Mouse (Mus musculus): ENCODE results near the gene Crabp2. TPM values are rescaled to one million over a fixed set of nuclear protein-coding genes. Genes with fewer than 3 reads are reported as not detected.

Gene Crabp2
- total RNA-seq, 2 experiments from 2014 or later: 1.6 to 3.7 TPM

- no peak for DNase-seq (ENCODE audit: low spot score in 2 of 2)
- Histone ChIP-seq H3K4me3 (peak overlapping the region; percentile 49), H3K27ac (0 out of 2 replicates have a peak overlapping the region, but pooled peaks have one; percentile 67)
- no peak for TF ChIP-seq CTCF (conservative IDR thresholded peaks at IDR 0.05)
Observed at GRCm38 (mm10) chr3:87972203-87972664, 23.8 kb downstream of the Crabp2 start.

GRCm38 (mm10) chr3:87972776-87973175 is 24.3 kb downstream of the Crabp2 start:
- H3K4me3 ChIP-seq: peak overlapping the region; percentile 49
- H3K27ac ChIP-seq: no peak overlapping the region

GRCm38 (mm10) chr3:87973593-87974380 is 25.3 kb downstream of the Crabp2 start:
- no peak overlapping the region for H3K27ac ChIP-seq
- TF ChIP-seq CTCF (conservative IDR thresholded peaks at IDR 0.05): no peak

More at GRCm38 (mm10) chr3:87972776-87973175, 24.3 kb downstream of the Crabp2 start:
- TF ChIP-seq CTCF (conservative IDR thresholded peaks at IDR 0.05): no peak
- no peak for DNase-seq (ENCODE audit: low spot score in 2 of 2)

GRCm38 (mm10) chr3:87974381-87974987 is 26.0 kb downstream of the Crabp2 start:
- no peak for DNase-seq (ENCODE audit: low spot score in 2 of 2)
- H3K4me3 ChIP-seq: no peak overlapping the region
- H3K27ac ChIP-seq: no peak overlapping the region
- no peak for TF ChIP-seq CTCF (conservative IDR thresholded peaks at IDR 0.05)

More at GRCm38 (mm10) chr3:87973593-87974380, 25.3 kb downstream of the Crabp2 start:
- no peak for DNase-seq (ENCODE audit: low spot score in 2 of 2)
- no peak overlapping the region; the same call in 1 of the 2 replicates for H3K4me3 ChIP-seq

GRCm38 (mm10) chr3:87979493-87979892 is 31.0 kb downstream of the Crabp2 start:
- Histone ChIP-seq H3K4me3 (no peak overlapping the region), H3K27ac (no peak overlapping the region)
- DNase-seq (ENCODE audit: low spot score in 2 of 2): no peak
- no peak for TF ChIP-seq CTCF (conservative IDR thresholded peaks at IDR 0.05)

GRCm38 (mm10) chr3:87980085-87980484 is 31.6 kb downstream of the Crabp2 start:
- Histone ChIP-seq H3K27ac (no peak overlapping the region), H3K4me3 (no peak overlapping the region)
- TF ChIP-seq CTCF (conservative IDR thresholded peaks at IDR 0.05): no peak
- DNase-seq (ENCODE audit: low spot score in 2 of 2): no peak

- no peak for DNase-seq (ENCODE audit: low spot score in 2 of 2)
- no peak for TF ChIP-seq CTCF (conservative IDR thresholded peaks at IDR 0.05)
Observed at GRCm38 (mm10) chr3:87980728-87981127, 32.3 kb downstream of the Crabp2 start.

GRCm38 (mm10) chr3:87981214-87981760 is 32.8 kb downstream of the Crabp2 start:
- no peak for DNase-seq (ENCODE audit: low spot score in 2 of 2)
- no peak for TF ChIP-seq CTCF (conservative IDR thresholded peaks at IDR 0.05)
- H3K4me3 ChIP-seq: no peak overlapping the region
- no peak overlapping the region; the same call in 1 of the 2 replicates for H3K27ac ChIP-seq

More at GRCm38 (mm10) chr3:87980728-87981127, 32.3 kb downstream of the Crabp2 start:
- no peak overlapping the region for H3K27ac ChIP-seq
- H3K4me3 ChIP-seq: no peak overlapping the region

- no peak for TF ChIP-seq CTCF (conservative IDR thresholded peaks at IDR 0.05)
- no peak for DNase-seq (ENCODE audit: low spot score in 2 of 2)
- Histone ChIP-seq H3K4me3 (no peak overlapping the region), H3K27ac (peak overlapping the region; percentile 78; the same call in 1 of the 2 replicates)
Observed at GRCm38 (mm10) chr3:87981894-87982835, 33.7 kb downstream of the Crabp2 start.

GRCm38 (mm10) chr3:87982836-87983601 is 34.6 kb downstream of the Crabp2 start:
- DNase-seq (ENCODE audit: low spot score in 2 of 2): no peak
- TF ChIP-seq CTCF (conservative IDR thresholded peaks at IDR 0.05): no peak
- no peak overlapping the region for H3K4me3 ChIP-seq
- H3K27ac ChIP-seq: peak overlapping the region; percentile 78; the same call in 1 of the 2 replicates

- Histone ChIP-seq H3K4me3 (no peak overlapping the region), H3K27ac (peak overlapping the region; percentile 28; the same call in 1 of the 2 replicates)
- no peak for TF ChIP-seq CTCF (conservative IDR thresholded peaks at IDR 0.05)
- DNase-seq (ENCODE audit: low spot score in 2 of 2): no peak
Observed at GRCm38 (mm10) chr3:87983627-87984026, 35.2 kb downstream of the Crabp2 start.

Measured in layer of hippocampus, adult 2 months (tissue).